Mouse (Mus musculus) limb, embryonic 14.5 days (tissue): Measurements from ENCODE around the gene Amz1. TPM values are rescaled to one million over a fixed set of nuclear protein-coding genes. Genes with fewer than 3 reads are reported as not detected.

Experiments
- ATAC-seq: fragments of 200-750 bp; cut with Nextera tagmentation; 2 replicates; pipeline ENCODE4 v1.8.0; 2017; ENCODE audit warnings: low read depth, moderate number of reproducible peaks, moderate TSS enrichment; ENCODE audit not compliant: low FRiP score
- DNase-seq: peaks from one replicate; pipeline ENCODE4 v3.0.0-alpha.2; 2015; ENCODE audit warnings: low spot score
- H3K27ac ChIP-seq: fragments of 300-500 bp; sonication (generic); replicated peaks from 2 replicates; pipeline ENCODE4 v1.5.1; 2014; ENCODE audit warnings: low read depth, mild to moderate bottlenecking, low read length, moderate library complexity, mixed read lengths
- H3K27me3 ChIP-seq: fragments of 300-500 bp; sonication (generic); 2 replicates; pipeline ENCODE4 v1.6.1; 2014; ENCODE audit warnings: low read length, mixed read lengths; ENCODE audit not compliant: control insufficient read depth, insufficient read depth
- H3K36me3 ChIP-seq: fragments of 300-500 bp; sonication (generic); 2 replicates; pipeline ENCODE4 v1.6.1; 2014; ENCODE audit warnings: mild to moderate bottlenecking, low read length, moderate library complexity, mixed read lengths; ENCODE audit not compliant: control insufficient read depth, insufficient read depth
- H3K4me1 ChIP-seq: fragments of 300-500 bp; sonication (generic); 2 replicates; pipeline ENCODE4 v1.6.1; 2014; ENCODE audit warnings: antibody characterized with exemption, low read length, mixed read lengths; ENCODE audit not compliant: control insufficient read depth, insufficient read depth
- H3K4me2 ChIP-seq: fragments of 300-500 bp; sonication (generic); replicated peaks from 2 replicates; pipeline ENCODE4 v1.6.1; 2014; ENCODE audit warnings: low read depth, mild to moderate bottlenecking, low read length, moderate library complexity; ENCODE audit not compliant: severe bottlenecking
- H3K4me3 ChIP-seq: fragments of 300-500 bp; sonication (generic); replicated peaks from 2 replicates; pipeline ENCODE4 v1.5.1; 2014; ENCODE audit warnings: low read length
- H3K9ac ChIP-seq: fragments of 300-500 bp; sonication (generic); 2 replicates; pipeline ENCODE4 v1.6.1; 2014; ENCODE audit warnings: mild to moderate bottlenecking, low read depth, low read length, moderate library complexity; ENCODE audit not compliant: severe bottlenecking
- H3K9me3 ChIP-seq: fragments of 300-500 bp; sonication (generic); 2 replicates; pipeline ENCODE4 v1.6.1; 2016; ENCODE audit warnings: low read length; ENCODE audit not compliant: control insufficient read depth
- POLR2A ChIP-seq: fragments of 200-500 bp; IDR thresholded peaks from 2 replicates; pipeline ENCODE4 v1.8.0; 2012; ENCODE audit warnings: inconsistent platforms, mild to moderate bottlenecking, moderate library complexity, borderline replicate concordance; ENCODE audit not compliant: insufficient read depth, insufficient read length; ENCODE audit errors: extremely low read depth
- WGBS: fragments of 180-500 bp; shearing (Covaris S2); extraction: QIAGEN DNeasy Blood & Tissue Kit; methylation state at CpG from one replicate; pipeline ENCODE4 v1.1.7; 2014; 5-methylcytosine and 5-hydroxymethylcytosine counted together
- polyA plus RNA-seq, 2 experiments: library from polyadenylated mRNA; depleted of rRNA in 1 of 2; stranded (reverse) in 1 of 2; unstranded in 1 of 2; fragments of >200 nt; fragmentation: Nextera tagmentation in 1 of 2; extraction: Ambion mirVana in 1 of 2; gene quantifications; 2 replicates each; pipeline versions ENCODE4 v1.2.1 to v1.2.3; 2012 to 2014

The Amz1 gene
- polyA plus RNA-seq, 2 experiments = 1.1 TPM

GRCm38 (mm10) chr5:140704378-140705251 lies 19.3 kb upstream of the Amz1 start, which contains the start of gene Brat1:
Brat1 (plus strand) TSS chr5:140705011.
- WGBS = under 1% methylated on average over 64 of the region's 69 CpGs
- no peaks in the 10 kb centered on the region for H3K9me3 ChIP-seq
- H3K4me1 ChIP-seq = peaks cover 28% of the 10 kb centered on the region
- ATAC-seq = peak; percentile 95
- peak within 1 kb of the TSS; percentile 70 for H3K9ac ChIP-seq
- peak within 1 kb of the TSS; percentile 82 for H3K4me2 ChIP-seq
- peak; percentile 99 for DNase-seq
- peak within 1 kb of the TSS; percentile 64 for H3K4me3 ChIP-seq
- H3K27me3 ChIP-seq = no peaks in the 10 kb centered on the region
- TF ChIP-seq POLR2A = peak; percentile 85; the same call in 1 of the 2 replicates
- H3K36me3 ChIP-seq = peaks cover 21% of the 10 kb centered on the region
- peak within 1 kb of the TSS; percentile 95 for H3K27ac ChIP-seq

DNA sequence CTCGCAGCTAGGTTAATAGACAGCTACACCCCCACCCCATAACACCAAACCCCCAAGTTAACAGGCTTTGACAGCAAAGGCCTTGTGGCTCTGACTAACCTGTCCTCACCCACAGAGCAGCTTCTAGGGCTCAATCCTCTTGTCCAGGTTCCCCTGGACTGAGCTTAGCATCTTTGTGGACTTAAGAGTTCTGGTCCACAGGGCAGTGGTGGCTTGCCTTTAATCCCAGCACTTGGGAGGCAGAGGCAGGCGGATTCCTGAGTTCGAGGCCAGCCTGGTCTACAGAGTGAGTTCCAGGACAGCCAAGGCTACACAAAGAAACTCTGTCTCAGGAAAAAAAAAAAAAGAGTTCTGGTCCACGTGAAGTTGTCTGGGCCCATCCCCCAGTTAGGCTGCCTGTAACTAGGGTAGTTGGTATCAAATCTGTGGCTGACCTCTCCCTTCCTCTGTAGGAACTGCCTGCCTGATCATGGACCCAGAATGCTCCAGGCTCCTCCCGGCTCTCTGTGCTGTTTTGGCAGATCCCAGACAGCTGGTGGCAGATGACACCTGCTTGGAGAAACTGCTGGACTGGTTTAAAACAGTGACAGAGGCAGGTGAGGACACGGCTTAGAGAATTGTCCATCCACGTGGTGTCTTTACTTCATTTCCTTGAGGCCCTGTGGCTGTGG lies 18.3 kb upstream of the Amz1 start:
- Histone ChIP-seq H3K27me3 (no peaks in the 10 kb centered on the region), H3K4me1 (peaks cover 28% of the 10 kb centered on the region), H3K36me3 (peaks cover 31% of the 10 kb centered on the region), H3K27ac (peak overlapping the region; percentile 62), H3K9ac (peak overlapping the region; percentile 70), H3K4me2 (peak overlapping the region; percentile 82), H3K4me3 (peak overlapping the region; percentile 64), H3K9me3 (no peaks in the 10 kb centered on the region)
- WGBS = 61% methylated on average over 7 of the region's 7 CpGs
- ATAC-seq = no peak
- TF ChIP-seq POLR2A = no peak
- no peak for DNase-seq

DNA sequence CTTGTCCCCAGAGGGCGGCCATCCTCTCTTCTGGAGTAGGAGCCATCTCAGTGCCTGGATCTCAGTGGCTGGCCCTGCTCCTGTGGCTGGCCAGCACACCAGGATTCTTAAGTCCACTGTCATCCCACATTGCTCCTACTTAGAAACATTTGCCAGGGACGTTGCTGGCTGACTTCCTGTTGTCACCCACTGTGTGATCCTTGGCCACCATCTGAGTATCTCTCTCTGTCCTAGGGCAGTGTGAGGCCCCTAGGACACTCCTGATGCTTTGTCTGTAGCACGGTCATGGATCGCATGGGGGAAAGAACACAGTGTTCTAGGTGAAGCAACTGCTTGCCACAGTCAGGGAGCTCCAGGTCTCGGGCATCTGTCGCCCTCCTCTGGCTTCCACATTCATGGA lies 13.6 kb upstream of the Amz1 start:
- no peak for DNase-seq
- Histone ChIP-seq H3K9me3 (no peaks in the 10 kb centered on the region), H3K4me1 (peaks cover 10% of the 10 kb centered on the region), H3K4me3 (no peak overlapping the region), H3K27me3 (no peaks in the 10 kb centered on the region), H3K4me2 (no peak overlapping the region), H3K36me3 (peaks cover 76% of the 10 kb centered on the region), H3K27ac (no peak overlapping the region), H3K9ac (no peak overlapping the region)
- no peak for ATAC-seq
- TF ChIP-seq POLR2A = no peak
- WGBS = 88% methylated on average over 6 of the region's 6 CpGs

- Histone ChIP-seq H3K27ac (no peak overlapping the region), H3K4me2 (no peak overlapping the region), H3K9me3 (no peaks in the 10 kb centered on the region), H3K4me1 (peaks cover 3% of the 10 kb centered on the region; the same call in 1 of the 2 replicates), H3K27me3 (no peaks in the 10 kb centered on the region), H3K4me3 (no peak overlapping the region), H3K36me3 (peaks cover 83% of the 10 kb centered on the region), H3K9ac (no peak overlapping the region)
- no peak for TF ChIP-seq POLR2A
- no peak for DNase-seq
- WGBS = 85% methylated on average over 5 of the region's 5 CpGs
- no peak for ATAC-seq
Measured at GRCm38 (mm10) chr5:140711040-140711439, 12.9 kb upstream of the Amz1 start.

DNA sequence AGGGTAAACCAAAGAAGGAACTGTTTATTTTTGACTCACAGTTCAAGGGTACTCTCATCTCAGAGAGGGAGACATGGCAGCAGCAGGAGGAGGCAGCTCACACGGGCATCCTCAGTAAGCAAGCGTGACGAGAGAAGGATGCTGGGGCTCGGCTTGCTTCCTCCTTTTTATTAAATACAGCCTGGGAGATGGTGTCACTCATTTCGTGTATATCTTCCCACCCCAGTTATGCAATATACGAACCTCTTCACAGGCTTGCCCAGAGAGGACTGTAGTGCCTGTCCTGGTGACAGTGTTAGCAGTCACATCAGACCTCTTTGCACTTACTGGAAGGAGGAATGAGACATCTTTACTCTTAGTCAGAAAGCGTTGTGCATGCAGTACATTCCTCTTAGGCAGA lies 3.2 kb upstream of the Amz1 start:
- Histone ChIP-seq H3K9me3 (no peaks in the 10 kb centered on the region), H3K36me3 (peaks cover 39% of the 10 kb centered on the region), H3K27me3 (no peaks in the 10 kb centered on the region), H3K27ac (no peak overlapping the region), H3K4me1 (no peaks in the 10 kb centered on the region), H3K4me3 (no peak overlapping the region), H3K4me2 (no peak overlapping the region), H3K9ac (no peak overlapping the region)
- ATAC-seq (no peak), DNase-seq (no peak)
- TF ChIP-seq POLR2A = no peak
- 74% methylated on average over 7 of the region's 7 CpGs for WGBS
